Mouse (Mus musculus) myocyte (in vitro differentiated cells): ENCODE measurements around the gene Ccdc85b. TPM values are rescaled to one million over a fixed set of nuclear protein-coding genes. Genes with fewer than 3 reads are reported as not detected.
A peak's percentile ranks its signal among the peaks of the same experiment; 100 is the strongest.

ENCODE experiments used
- H3K27me3 ChIP-seq: one replicate; pipeline ENCODE4 v1.6.1; 2011; ENCODE audit not compliant: control insufficient read depth, insufficient read depth, insufficient read length
- H3K36me3 ChIP-seq: one replicate; pipeline ENCODE4 v1.6.1; 2011; ENCODE audit not compliant: control insufficient read depth, insufficient read depth
- H3K4me2 ChIP-seq: one replicate; pipeline ENCODE4 v1.6.1; 2011; ENCODE audit warnings: low read depth, control low read depth
- H3K4me3 ChIP-seq: one replicate; pipeline ENCODE4 v1.5.1; 2011; ENCODE audit warnings: mild to moderate bottlenecking, control low read depth, moderate library complexity
- H3K79me2 ChIP-seq: one replicate; pipeline ENCODE4 v1.6.1; 2011; ENCODE audit not compliant: control insufficient read depth, insufficient read depth
- H3ac ChIP-seq: one replicate; pipeline ENCODE4 v1.6.1; 2011; ENCODE audit not compliant: control insufficient read depth, insufficient read length
- CEBPB ChIP-seq: IDR thresholded peaks from 2 replicates; pipeline ENCODE4 v1.6.1; 2011; ENCODE audit warnings: mild to moderate bottlenecking, moderate library complexity; ENCODE audit not compliant: poor library complexity, insufficient read depth, severe bottlenecking
- E2F4 ChIP-seq: IDR thresholded peaks from one replicate; pipeline ENCODE4 v1.6.1; 2011; ENCODE audit warnings: mild to moderate bottlenecking, control low read depth, moderate library complexity; ENCODE audit not compliant: insufficient read depth
- MAX ChIP-seq: IDR thresholded peaks from one replicate; pipeline ENCODE4 v1.6.1; 2011; ENCODE audit warnings: low read depth, mild to moderate bottlenecking, control low read depth
- MYOD1 ChIP-seq, 3 experiments: IDR thresholded peaks; one replicate each; pipeline ENCODE4 v1.6.1; 2011; ENCODE audit warnings: control low read depth in 2 of 3, low read depth in 2 of 3, mild to moderate bottlenecking in 2 of 3, moderate library complexity in 1 of 3; ENCODE audit not compliant: insufficient read length in 2 of 3, control insufficient read depth in 1 of 3
- MYOG ChIP-seq, 3 experiments: IDR thresholded peaks; one replicate each; pipeline ENCODE4 v1.6.1; 2011; ENCODE audit warnings: control low read depth in 2 of 3, low read depth in 2 of 3, mild to moderate bottlenecking in 2 of 3; ENCODE audit not compliant: insufficient read length in 2 of 3, control insufficient read depth in 1 of 3, insufficient read depth in 1 of 3
- POLR2A ChIP-seq: IDR thresholded peaks from one replicate; pipeline ENCODE4 v1.6.1; 2011; ENCODE audit warnings: low read depth, mild to moderate bottlenecking, control low read depth, moderate library complexity; ENCODE audit not compliant: insufficient read length
- POLR2AphosphoS2 ChIP-seq: IDR thresholded peaks from one replicate; pipeline ENCODE4 v1.6.1; 2011; ENCODE audit warnings: low read depth, control low read depth; ENCODE audit not compliant: insufficient read length
- REST ChIP-seq: IDR thresholded peaks from one replicate; pipeline ENCODE4 v1.6.1; 2011; ENCODE audit warnings: mild to moderate bottlenecking, control low read depth, moderate library complexity; ENCODE audit not compliant: insufficient read depth, insufficient read length
- SRF ChIP-seq: IDR thresholded peaks from one replicate; pipeline ENCODE4 v1.6.1; 2011; ENCODE audit warnings: low read depth; ENCODE audit not compliant: control insufficient read depth, insufficient read length
- TCF12 ChIP-seq: IDR thresholded peaks from one replicate; pipeline ENCODE4 v1.6.1; 2011; ENCODE audit warnings: mild to moderate bottlenecking, control low read depth; ENCODE audit not compliant: poor library complexity, insufficient read depth, severe bottlenecking
- TCF3 ChIP-seq: IDR thresholded peaks from one replicate; pipeline ENCODE4 v1.6.1; 2011; ENCODE audit warnings: low read depth, control low read depth; ENCODE audit not compliant: insufficient read length
- USF1 ChIP-seq: IDR thresholded peaks from one replicate; pipeline ENCODE4 v1.6.1; 2011; ENCODE audit warnings: low read depth, mild to moderate bottlenecking, control low read depth, moderate library complexity
- polyA plus RNA-seq: library from polyadenylated mRNA; unstranded; fragments of >200 nt; fragmentation: generic; extraction: Trizol; gene quantifications from one replicate; pipeline ENCODE4 v1.2.1, GENCODE M21; 2012; ENCODE audit warnings: missing spikeins

Gene Ccdc85b
- polyA plus RNA-seq: 10.7 TPM

- Histone ChIP-seq H3ac (peak within 1 kb of the TSS; percentile 63), H3K4me3 (peak within 1 kb of the TSS; percentile 48), H3K79me2 (peaks cover 51% of the 10 kb centered on the region), H3K27me3 (no peaks in the 10 kb centered on the region), H3K4me2 (peak within 1 kb of the TSS; percentile 93), H3K36me3 (peaks cover 7% of the 10 kb centered on the region)
- TF ChIP-seq MYOD1 (IDR thresholded peaks at IDR 0.05; ENCODE audit: control insufficient read depth in 1 of 3, insufficient read length in 2 of 3, low read depth in 2 of 3) (no peak), POLR2A (no peak), USF1 (no peak), MAX (no peak), MYOG (IDR thresholded peaks at IDR 0.05; ENCODE audit: control insufficient read depth in 1 of 3, insufficient read depth in 1 of 3, insufficient read length in 2 of 3, low read depth in 2 of 3) (no peak), CEBPB (no peak), TCF12 (no peak), TCF3 (no peak)
These were observed at the start of gene Ccdc85b for GRCm38 (mm10) chr19:5457746-5458442. Gene Ccdc85b, minus strand, starts transcription at chr19:5457894.

- TF ChIP-seq TCF3: no peak
- TF ChIP-seq REST: no peak
- TF ChIP-seq USF1: no peak
- no peak for TF ChIP-seq MAX
- TF ChIP-seq TCF12: no peak
- no peak for TF ChIP-seq MYOG (IDR thresholded peaks at IDR 0.05; ENCODE audit: control insufficient read depth in 1 of 3, insufficient read depth in 1 of 3, insufficient read length in 2 of 3, low read depth in 2 of 3)
- no peak for TF ChIP-seq CEBPB
- TF ChIP-seq POLR2A: no peak
- no peak for TF ChIP-seq MYOD1 (IDR thresholded peaks at IDR 0.05; ENCODE audit: control insufficient read depth in 1 of 3, insufficient read length in 2 of 3, low read depth in 2 of 3)
- no peak for TF ChIP-seq E2F4
- TF ChIP-seq SRF: no peak
- TF ChIP-seq POLR2AphosphoS2: no peak
- Histone ChIP-seq H3K4me2 (no peak within 1 kb of the TSS), H3K79me2 (no peaks in the 10 kb centered on the region), H3ac (no peak within 1 kb of the TSS), H3K27me3 (no peaks in the 10 kb centered on the region), H3K4me3 (no peak within 1 kb of the TSS), H3K36me3 (peaks cover 7% of the 10 kb centered on the region)
These were observed 46.0 kb upstream of the Ccdc85b start, which contains the start of gene 1700020D05Rik for GRCm38 (mm10) chr19:5503687-5504086. Gene 1700020D05Rik, minus strand, starts transcription at chr19:5503787.

- Histone ChIP-seq H3K36me3 (peaks cover 10% of the 10 kb centered on the region), H3K4me3 (no peak overlapping the region), H3K27me3 (no peaks in the 10 kb centered on the region), H3K79me2 (no peaks in the 10 kb centered on the region), H3K4me2 (no peak overlapping the region), H3ac (no peak overlapping the region)
- no peak for TF ChIP-seq CEBPB
- no peak for TF ChIP-seq SRF
- TF ChIP-seq E2F4: no peak
- no peak for TF ChIP-seq POLR2A
- TF ChIP-seq REST: no peak
- TF ChIP-seq MYOD1 (IDR thresholded peaks at IDR 0.05; ENCODE audit: control insufficient read depth in 1 of 3, insufficient read length in 2 of 3, low read depth in 2 of 3): no peak
- TF ChIP-seq MYOG (IDR thresholded peaks at IDR 0.05; ENCODE audit: control insufficient read depth in 1 of 3, insufficient read depth in 1 of 3, insufficient read length in 2 of 3, low read depth in 2 of 3): no peak
- no peak for TF ChIP-seq TCF3
- TF ChIP-seq MAX: no peak
- no peak for TF ChIP-seq POLR2AphosphoS2
- no peak for TF ChIP-seq TCF12
- TF ChIP-seq USF1: no peak
These were observed 42.7 kb upstream of the Ccdc85b start for GRCm38 (mm10) chr19:5500330-5500875.

- H3K4me2 ChIP-seq: no peak overlapping the region
- peaks cover 38% of the 10 kb centered on the region for H3K36me3 ChIP-seq
- H3K4me3 ChIP-seq: no peak overlapping the region
- no peak overlapping the region for H3ac ChIP-seq
- no peaks in the 10 kb centered on the region for H3K27me3 ChIP-seq
- peaks cover 29% of the 10 kb centered on the region for H3K79me2 ChIP-seq
- TF ChIP-seq MYOG (IDR thresholded peaks at IDR 0.05; ENCODE audit: control insufficient read depth in 1 of 3, insufficient read depth in 1 of 3, insufficient read length in 2 of 3, low read depth in 2 of 3): no peak
- peak; percentile 44 for TF ChIP-seq POLR2A
- peak; percentile 62 for TF ChIP-seq POLR2AphosphoS2
These were observed 38.3 kb upstream of the Ccdc85b start for GRCm38 (mm10) chr19:5496052-5496370.

GRCm38 (mm10) chr19:5495353-5496051 lies 37.8 kb upstream of the Ccdc85b start:
- H3ac ChIP-seq: no peak overlapping the region
- H3K27me3 ChIP-seq: no peaks in the 10 kb centered on the region
- H3K4me3 ChIP-seq: no peak overlapping the region
- TF ChIP-seq POLR2AphosphoS2 (peak; percentile 15), MYOD1 (IDR thresholded peaks at IDR 0.05; ENCODE audit: control insufficient read depth in 1 of 3, insufficient read length in 2 of 3, low read depth in 2 of 3) (no peak)
- H3K79me2 ChIP-seq: peaks cover 31% of the 10 kb centered on the region
- H3K36me3 ChIP-seq: peaks cover 33% of the 10 kb centered on the region
- H3K4me2 ChIP-seq: no peak overlapping the region
